Mouse (Mus musculus): Measurements from ENCODE around the gene Hist1h2be.
"Not testable (repeated sequence)": the region's sequence is repeated elsewhere in the genome, so short reads cannot be mapped to it uniquely, and the experiment has no call there.

The Hist1h2be gene

GRCm38 (mm10) chr13:23551146-23551834 lies 69.6 kb downstream of the Hist1h2be start, which contains the start of gene Hist1h4f:
TSS of gene Hist1h4f (minus strand) at chr13:23551648.
- DNase-seq (ENCODE audit: low read depth, low spot score), result peak; percentile 98

- no peak for DNase-seq (ENCODE audit: low read depth, low spot score)
Measured at GRCm38 (mm10) chr13:23550761-23551145, 70.2 kb downstream of the Hist1h2be start.

- no peak for DNase-seq (ENCODE audit: low read depth, low spot score)
Measured at GRCm38 (mm10) chr13:23546694-23547093, 74.2 kb downstream of the Hist1h2be start.

- DNase-seq (ENCODE audit: low read depth, low spot score), result not testable (repeated sequence)
Measured at GRCm38 (mm10) chr13:23544787-23545120, 76.2 kb downstream of the Hist1h2be start.

GRCm38 (mm10) chr13:23543965-23544786 lies 76.7 kb downstream of the Hist1h2be start, which contains the start of gene Hist1h3f:
TSS of gene Hist1h3f (plus strand) at chr13:23544052.
- DNase-seq (ENCODE audit: low read depth, low spot score), result peak; percentile 97

- DNase-seq (ENCODE audit: low read depth, low spot score), result peak; percentile 98
Measured at GRCm38 (mm10) chr13:23542999-23543607, 77.8 kb downstream of the Hist1h2be start, which contains the start of gene Hist1h2bh. TSS of gene Hist1h2bh (minus strand) at chr13:23543392.

GRCm38 (mm10) chr13:23542225-23542980 lies 78.5 kb downstream of the Hist1h2be start:
- not testable (repeated sequence) for DNase-seq (ENCODE audit: low read depth, low spot score)

- DNase-seq (ENCODE audit: low read depth, low spot score), result no peak
Measured at GRCm38 (mm10) chr13:23541497-23541896, 79.4 kb downstream of the Hist1h2be start.

GRCm38 (mm10) chr13:23539821-23540220 lies 81.1 kb downstream of the Hist1h2be start:
- not testable (repeated sequence) for DNase-seq (ENCODE audit: low read depth, low spot score)

- DNase-seq (ENCODE audit: low read depth, low spot score), result no peak
Measured at GRCm38 (mm10) chr13:23538249-23538648, 82.7 kb downstream of the Hist1h2be start.

- no peak for DNase-seq (ENCODE audit: low read depth, low spot score)
Measured at GRCm38 (mm10) chr13:23537006-23537710, 83.8 kb downstream of the Hist1h2be start.

- DNase-seq (ENCODE audit: low read depth, low spot score), result no peak
Measured at GRCm38 (mm10) chr13:23536076-23536822, 84.7 kb downstream of the Hist1h2be start.

GRCm38 (mm10) chr13:23535137-23536075 lies 85.5 kb downstream of the Hist1h2be start, which contains the start of gene Hist1h3g:
TSS of gene Hist1h3g (plus strand) at chr13:23535422.
- DNase-seq (ENCODE audit: low read depth, low spot score), result peak; percentile 97

- no peak for DNase-seq (ENCODE audit: low read depth, low spot score)
Measured at GRCm38 (mm10) chr13:23534368-23535131, 86.4 kb downstream of the Hist1h2be start.

Measured in brain, adult 2 months (tissue).